Mouse (Mus musculus) brain, adult 2 months (tissue): ENCODE measurements around the gene Gpld1.
A peak's percentile ranks its signal among the peaks of the same experiment; 100 is the strongest.
"Not testable (repeated sequence)": the region's sequence is repeated elsewhere in the genome, so short reads cannot be mapped to it uniquely, and the experiment has no call there.

ENCODE experiments used
- DNase-seq: peaks from one replicate; pipeline ENCODE4 v3.0.0; 2011; ENCODE audit warnings: low read depth, low spot score

Gpld1 gene

GRCm38 (mm10) chr13:24947158-24947557 lies 4.2 kb downstream of the Gpld1 start:
- DNase-seq = no peak

GRCm38 (mm10) chr13:24948870-24949269 lies 5.9 kb downstream of the Gpld1 start:
- no peak for DNase-seq

GRCm38 (mm10) chr13:24952659-24953058 lies 9.7 kb downstream of the Gpld1 start:
- DNase-seq = no peak

GRCm38 (mm10) chr13:24955091-24955490 lies 12.1 kb downstream of the Gpld1 start:
- no peak for DNase-seq

- peak; percentile 24 for DNase-seq
Measured at GRCm38 (mm10) chr13:24955500-24955899, 12.5 kb downstream of the Gpld1 start.

- DNase-seq = peak; percentile 57
Measured at GRCm38 (mm10) chr13:24958671-24959070, 15.7 kb downstream of the Gpld1 start.

GRCm38 (mm10) chr13:24960084-24960483 lies 17.1 kb downstream of the Gpld1 start:
- DNase-seq = no peak

GRCm38 (mm10) chr13:24962119-24962518 lies 19.2 kb downstream of the Gpld1 start:
- no peak for DNase-seq

- peak; percentile 58 for DNase-seq
Measured at GRCm38 (mm10) chr13:24965130-24965845, 22.3 kb downstream of the Gpld1 start.

- no peak for DNase-seq
Measured at GRCm38 (mm10) chr13:24965846-24966201, 22.9 kb downstream of the Gpld1 start.

- not testable (repeated sequence) for DNase-seq
Measured at GRCm38 (mm10) chr13:24971776-24972175, 28.8 kb downstream of the Gpld1 start.

GRCm38 (mm10) chr13:24976384-24976783 lies 33.4 kb downstream of the Gpld1 start:
- DNase-seq = peak; percentile 42

GRCm38 (mm10) chr13:24977820-24978342 lies 34.9 kb downstream of the Gpld1 start:
- peak; percentile 60 for DNase-seq

GRCm38 (mm10) chr13:24981031-24981430 lies 38.1 kb downstream of the Gpld1 start:
- no peak for DNase-seq

- peak; percentile 92 for DNase-seq
Measured at GRCm38 (mm10) chr13:24985435-24985834, 42.5 kb downstream of the Gpld1 start.

GRCm38 (mm10) chr13:24988391-24988790 lies 45.4 kb downstream of the Gpld1 start:
- DNase-seq = peak; percentile 82

- DNase-seq = no peak
Measured at GRCm38 (mm10) chr13:24989006-24989405, 46.1 kb downstream of the Gpld1 start.

- peak; percentile 47 for DNase-seq
Measured at GRCm38 (mm10) chr13:24993160-24993559, 50.2 kb downstream of the Gpld1 start.

- no peak for DNase-seq
Measured at GRCm38 (mm10) chr13:24999538-24999937, 56.6 kb downstream of the Gpld1 start.

- no peak for DNase-seq
Measured at GRCm38 (mm10) chr13:25002965-25003364, 60.0 kb downstream of the Gpld1 start.

GRCm38 (mm10) chr13:25007115-25007514 lies 64.2 kb downstream of the Gpld1 start:
- DNase-seq = no peak

- DNase-seq = no peak
Measured at GRCm38 (mm10) chr13:25018316-25018715, 75.4 kb downstream of the Gpld1 start.

- peak; percentile 96 for DNase-seq
Measured at GRCm38 (mm10) chr13:25019793-25020539, 77.0 kb downstream of the Gpld1 start, which contains the start of gene Mrs2. Mrs2 (minus strand) TSS chr13:25020379.
